Mouse (Mus musculus) erythroblast, embryonic 14.5 days (primary cell): ENCODE measurements around the gene Tmem35b.

ENCODE experiments used
- GATA1 ChIP-seq: IDR thresholded peaks from 2 replicates; pipeline ENCODE4 v1.6.1; 2012; ENCODE audit warnings: low read length, inconsistent platforms, mixed read lengths
- TAL1 ChIP-seq: IDR thresholded peaks from 3 replicates; pipeline ENCODE4 v1.6.1; 2012; ENCODE audit warnings: low read length, inconsistent platforms, mixed read lengths

- no peak for TF ChIP-seq GATA1
- no peak for TF ChIP-seq TAL1
Measured at GRCm38 (mm10) chr4:127095090-127095489, 28.4 kb upstream of the Tmem35b start.
